Mouse (Mus musculus): ENCODE results near the gene D13Ertd608e. TPM values are rescaled to one million over a fixed set of nuclear protein-coding genes. Genes with fewer than 3 reads are reported as not detected.
"Not testable (repeated sequence)": the region's sequence is repeated elsewhere in the genome, so short reads cannot be mapped to it uniquely, and the experiment has no call there.

D13Ertd608e gene
- polyA plus RNA-seq, 1 experiment from 2014 or later, result not detected

DNA sequence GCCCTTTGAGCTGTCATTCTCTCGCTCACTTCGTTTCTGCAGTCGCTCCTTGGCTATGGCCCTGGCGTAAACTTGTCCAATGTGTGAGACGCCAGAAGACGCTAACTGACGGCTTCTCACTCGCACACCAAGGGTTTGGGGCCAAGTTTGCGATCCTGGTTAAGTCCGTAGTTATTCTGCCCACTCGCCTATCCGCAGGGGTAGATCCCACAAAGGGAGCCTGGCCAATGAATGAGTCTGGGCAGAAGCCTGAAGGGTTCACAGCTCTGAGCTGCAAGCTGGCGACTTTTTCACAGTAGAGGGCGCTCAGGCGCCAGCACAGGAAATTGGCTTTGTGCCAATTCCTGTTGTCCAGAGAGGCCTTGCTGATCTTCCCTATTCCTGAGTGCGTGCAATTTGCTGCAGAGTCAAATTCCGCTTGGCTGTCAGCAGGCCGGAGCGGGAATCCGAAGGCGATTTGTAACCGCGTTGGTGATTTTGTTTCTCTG, 562 bp downstream of the D13Ertd608e start:
- Histone ChIP-seq H3K4me3 (peak overlapping the region; percentile 26), H3K4me2 (peak overlapping the region; percentile 46)
- H3K27ac ChIP-seq; H3K9me3 ChIP-seq; H3K4me1 ChIP-seq; H3K36me3 ChIP-seq (replicated peaks); H3K27me3 ChIP-seq (replicated peaks); H3K9ac ChIP-seq: not testable (repeated sequence)
- ATAC-seq (replicated peaks), result peak; percentile 82
- 13% methylated on average over 23 of the region's 23 CpGs for WGBS

DNA sequence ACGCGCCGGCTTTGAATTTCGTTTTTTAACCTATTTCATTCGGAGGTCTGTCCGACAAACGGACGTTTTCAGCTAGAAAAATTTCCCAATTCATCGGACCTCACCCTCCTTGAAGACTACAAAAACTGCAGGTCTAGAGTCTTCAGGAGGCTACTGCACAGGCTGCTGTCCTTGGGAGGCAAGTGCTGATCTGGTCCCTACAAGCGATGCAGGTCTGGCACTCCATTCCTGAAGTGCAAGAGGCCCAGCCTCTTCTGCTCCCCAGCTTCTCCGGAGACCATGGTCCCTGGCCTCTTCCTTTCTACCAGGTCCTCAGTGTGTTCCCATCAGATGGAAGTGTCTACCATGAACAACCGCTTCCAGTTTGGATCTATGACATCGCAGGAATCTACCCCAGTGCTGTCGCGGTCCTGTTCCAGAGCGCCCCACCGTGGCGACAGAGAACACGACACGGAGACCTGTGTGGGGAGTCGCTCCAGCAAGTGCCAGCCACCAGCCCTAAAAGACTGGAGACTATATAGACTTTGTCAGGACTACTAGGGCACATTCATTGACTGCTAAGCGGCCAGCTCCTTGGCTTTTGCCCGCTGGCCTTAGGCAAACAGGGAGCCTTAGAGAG, 2.0 kb downstream of the D13Ertd608e start:
- H3K4me1 ChIP-seq, H3K4me3 ChIP-seq: not testable (repeated sequence)
- 6% methylated on average over 14 of the region's 23 CpGs for WGBS

DNA sequence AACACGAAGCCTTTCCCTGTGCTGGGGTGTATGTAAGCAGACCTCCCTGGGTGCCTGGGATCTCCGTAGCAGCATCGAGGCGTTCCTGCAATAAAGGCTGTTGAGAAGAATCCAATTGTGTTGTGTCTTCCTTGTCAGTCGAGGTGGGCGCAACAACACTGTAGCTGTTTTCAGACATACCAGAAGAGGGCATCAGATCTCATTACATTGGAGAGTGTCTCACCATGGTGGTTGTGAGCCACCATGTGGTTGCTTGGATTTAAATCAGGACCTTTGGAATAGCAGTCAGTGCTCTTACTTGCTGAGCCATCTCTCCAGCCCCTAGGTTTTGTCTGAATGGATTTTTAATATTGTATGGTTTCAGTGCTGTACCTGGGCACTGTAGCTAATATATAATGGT, 4.2 kb downstream of the D13Ertd608e start:
- H3K9me3 ChIP-seq; H3K9ac ChIP-seq; H3K36me3 ChIP-seq (replicated peaks); H3K27me3 ChIP-seq (replicated peaks); H3K27ac ChIP-seq; H3K4me1 ChIP-seq: not testable (repeated sequence)
- Histone ChIP-seq H3K4me3 (0 out of 2 replicates have a peak overlapping the region, but pooled peaks have one; percentile 12), H3K4me2 (peak overlapping the region; percentile 27; the same call in 1 of the 2 replicates)
- ATAC-seq (replicated peaks), result peak; percentile 57
- WGBS, result 24% methylated on average over 6 of the region's 6 CpGs

More for the DNA sequence above, 2.0 kb downstream of the D13Ertd608e start:
- H3K27ac ChIP-seq; H3K27me3 ChIP-seq (replicated peaks); H3K36me3 ChIP-seq (replicated peaks); H3K9me3 ChIP-seq; H3K9ac ChIP-seq: not testable (repeated sequence)
- 0 out of 2 replicates have a peak, but pooled peaks have one; percentile 24 for ATAC-seq (replicated peaks)
- peak overlapping the region; percentile 36 for H3K4me2 ChIP-seq

DNA sequence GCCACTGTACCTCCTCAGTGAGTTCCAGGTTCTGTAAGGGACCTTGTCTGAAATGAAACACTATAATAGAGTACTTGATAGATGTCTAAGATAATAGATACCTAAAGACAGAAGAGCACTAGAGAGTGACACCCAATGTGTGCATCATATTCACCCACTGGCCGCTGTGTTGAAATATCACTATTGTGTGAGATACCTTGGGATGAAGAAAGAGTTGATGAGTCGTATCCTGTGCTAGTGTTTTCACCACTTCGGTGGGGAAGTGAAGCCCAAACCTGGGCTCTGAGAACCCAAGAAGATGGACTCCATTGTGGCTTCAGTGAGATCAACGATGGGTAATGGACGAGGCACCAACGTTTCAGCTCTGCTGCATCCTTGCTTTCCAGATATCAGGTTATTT, 26.6 kb downstream of the D13Ertd608e start:
- no CpG with 5 or more reads among the region's 6 CpGs for WGBS
- not testable (repeated sequence) for H3K9ac ChIP-seq; H3K9me3 ChIP-seq; H3K27ac ChIP-seq; H3K4me1 ChIP-seq; H3K4me3 ChIP-seq; H3K36me3 ChIP-seq (replicated peaks); H3K4me2 ChIP-seq; ATAC-seq (replicated peaks); H3K27me3 ChIP-seq (replicated peaks)

DNA sequence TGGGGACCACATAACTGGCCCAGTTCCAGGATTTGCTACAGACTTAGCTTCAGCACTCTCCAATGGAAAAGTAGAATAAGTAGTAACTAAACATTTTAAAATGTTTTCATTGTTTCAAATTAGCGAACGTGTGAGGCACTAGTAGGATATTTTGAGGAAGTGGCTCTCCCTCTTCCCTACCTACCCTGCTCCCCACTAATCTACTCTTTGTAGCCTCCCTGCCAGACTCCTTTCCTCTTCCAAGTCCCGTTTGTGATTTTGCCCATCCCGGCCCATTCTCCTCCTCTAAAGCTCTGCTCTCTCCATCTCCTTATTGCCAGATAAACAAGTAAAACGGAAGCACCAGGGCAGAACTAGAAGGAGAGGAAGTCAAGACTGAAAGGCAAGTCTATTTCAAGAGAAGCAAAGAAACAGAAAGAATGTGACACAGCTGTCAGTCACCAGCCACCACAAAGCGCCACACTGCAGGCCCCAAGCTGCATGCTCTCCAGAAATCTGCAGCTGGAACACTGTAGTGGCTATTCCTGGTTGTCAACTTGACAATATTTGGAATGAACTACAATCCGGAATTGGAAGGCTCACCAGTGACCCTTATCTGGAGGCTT, 28.7 kb downstream of the D13Ertd608e start:
- not testable (repeated sequence) for H3K4me3 ChIP-seq; H3K27ac ChIP-seq; ATAC-seq (replicated peaks); H3K9me3 ChIP-seq; H3K4me1 ChIP-seq; H3K4me2 ChIP-seq; H3K36me3 ChIP-seq (replicated peaks); H3K9ac ChIP-seq; H3K27me3 ChIP-seq (replicated peaks)
- 79% methylated on average over 6 of the region's 7 CpGs for WGBS

DNA sequence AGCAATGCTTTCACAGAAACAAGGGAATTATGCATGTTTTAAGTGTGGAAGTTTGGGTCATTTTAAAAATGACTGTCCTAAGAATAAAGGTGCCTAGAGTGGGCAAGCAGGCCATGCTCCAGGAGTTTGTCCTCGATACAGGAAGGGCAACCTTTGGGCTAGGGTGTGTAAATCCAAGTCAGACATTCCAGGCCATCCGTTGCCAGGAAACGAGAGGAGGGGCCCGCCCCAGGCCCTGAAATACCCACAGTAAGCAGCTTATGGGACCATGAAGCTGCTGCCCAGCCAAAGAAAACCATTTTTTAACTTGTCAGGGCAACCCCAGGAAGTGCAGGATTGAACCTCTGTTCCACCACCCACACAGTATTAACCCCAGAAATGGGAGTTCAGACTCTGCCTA, 51.1 kb downstream of the D13Ertd608e start:
- not testable (repeated sequence) for H3K4me2 ChIP-seq; H3K4me3 ChIP-seq; ATAC-seq (replicated peaks); H3K4me1 ChIP-seq; H3K36me3 ChIP-seq (replicated peaks); H3K9ac ChIP-seq; H3K9me3 ChIP-seq; H3K27me3 ChIP-seq (replicated peaks); H3K27ac ChIP-seq
- WGBS, result 25% methylated on average over 4 of the region's 4 CpGs

DNA sequence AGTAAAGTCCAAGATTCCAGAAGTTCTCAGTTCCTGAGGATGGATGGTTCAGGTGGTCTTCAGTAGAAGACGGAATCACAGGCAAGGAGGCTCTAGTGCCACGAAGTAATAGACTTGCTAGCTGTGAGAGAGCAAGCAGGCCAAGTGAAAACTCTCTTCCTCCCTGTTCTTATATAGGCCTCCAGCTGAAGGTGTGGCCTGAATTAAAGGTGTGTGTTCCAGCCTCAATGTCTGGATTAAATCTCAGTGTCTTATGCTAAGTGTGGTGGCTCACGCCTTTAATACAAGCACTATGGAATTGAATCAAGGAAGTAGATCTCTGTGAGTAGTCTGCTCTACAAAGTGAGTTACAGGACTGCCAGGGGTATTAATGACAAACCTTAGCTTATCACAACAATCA, 58.9 kb downstream of the D13Ertd608e start, which contains the start of gene Tcstv1:
TSS of gene Tcstv1 (minus strand) at position 101 of the 400 bp plus-strand sequence.
- H3K4me3 ChIP-seq; H3K9ac ChIP-seq; H3K27me3 ChIP-seq (replicated peaks); H3K4me1 ChIP-seq; H3K36me3 ChIP-seq (replicated peaks); ATAC-seq (replicated peaks); H3K4me2 ChIP-seq; H3K9me3 ChIP-seq; H3K27ac ChIP-seq: not testable (repeated sequence)
- 83% methylated on average over 3 of the region's 3 CpGs for WGBS

Other genes with a start within 250 kb of the D13Ertd608e start
- 0.23 and 0.37 TPM in 2 replicates for gene Ccl28, start 212.2 kb upstream of the D13Ertd608e start, polyA plus RNA-seq (2015; fragmentation: Nextera tagmentation; extraction: Ambion mirVana)
- gene Hmgcs1, start 145.6 kb upstream of the D13Ertd608e start, polyA plus RNA-seq (2015; fragmentation: Nextera tagmentation; extraction: Ambion mirVana), result 506 and 523 TPM in 2 replicates
- 4.5 and 4.7 TPM in 2 replicates for gene Nim1k, start 80.1 kb upstream of the D13Ertd608e start, polyA plus RNA-seq (2015; fragmentation: Nextera tagmentation; extraction: Ambion mirVana)
- 31.0 and 33.3 TPM in 2 replicates for gene Zfp131, start 45.1 kb upstream of the D13Ertd608e start, polyA plus RNA-seq (2015; fragmentation: Nextera tagmentation; extraction: Ambion mirVana)
- gene AF067063, start 5.8 kb upstream of the D13Ertd608e start, polyA plus RNA-seq (2015; fragmentation: Nextera tagmentation; extraction: Ambion mirVana), result not detected in 2 replicates
- not detected in 2 replicates for gene Tcstv1, start 58.8 kb downstream of the D13Ertd608e start, polyA plus RNA-seq (2015; fragmentation: Nextera tagmentation; extraction: Ambion mirVana)
- not detected in 2 replicates for gene Gm21761, start 93.3 kb downstream of the D13Ertd608e start, polyA plus RNA-seq (2015; fragmentation: Nextera tagmentation; extraction: Ambion mirVana)
- not detected in 2 replicates for gene B020031M17Rik, start 114.8 kb downstream of the D13Ertd608e start, polyA plus RNA-seq (2015; fragmentation: Nextera tagmentation; extraction: Ambion mirVana)
- gene Gm36079, start 191.0 kb downstream of the D13Ertd608e start, polyA plus RNA-seq (2015; fragmentation: Nextera tagmentation; extraction: Ambion mirVana), result not detected in 2 replicates
- not detected in 2 replicates for gene Gm21188, start 216.2 kb downstream of the D13Ertd608e start, polyA plus RNA-seq (2015; fragmentation: Nextera tagmentation; extraction: Ambion mirVana)